Mouse (Mus musculus): ENCODE results near the gene Ccl17.

- TF ChIP-seq CTCF (conservative IDR thresholded peaks at IDR 0.05; ENCODE audit: insufficient read depth, insufficient read length, low read depth, low read length) (no peak), POLR2A (IDR thresholded peaks at IDR 0.05; ENCODE audit: low read depth, low read length) (no peak)
Measured at GRCm38 (mm10) chr8:94810153-94810552, at the start of gene Ccl17.

Measured in kidney, adult 2 months (tissue).